In the genomic region with DNA sequence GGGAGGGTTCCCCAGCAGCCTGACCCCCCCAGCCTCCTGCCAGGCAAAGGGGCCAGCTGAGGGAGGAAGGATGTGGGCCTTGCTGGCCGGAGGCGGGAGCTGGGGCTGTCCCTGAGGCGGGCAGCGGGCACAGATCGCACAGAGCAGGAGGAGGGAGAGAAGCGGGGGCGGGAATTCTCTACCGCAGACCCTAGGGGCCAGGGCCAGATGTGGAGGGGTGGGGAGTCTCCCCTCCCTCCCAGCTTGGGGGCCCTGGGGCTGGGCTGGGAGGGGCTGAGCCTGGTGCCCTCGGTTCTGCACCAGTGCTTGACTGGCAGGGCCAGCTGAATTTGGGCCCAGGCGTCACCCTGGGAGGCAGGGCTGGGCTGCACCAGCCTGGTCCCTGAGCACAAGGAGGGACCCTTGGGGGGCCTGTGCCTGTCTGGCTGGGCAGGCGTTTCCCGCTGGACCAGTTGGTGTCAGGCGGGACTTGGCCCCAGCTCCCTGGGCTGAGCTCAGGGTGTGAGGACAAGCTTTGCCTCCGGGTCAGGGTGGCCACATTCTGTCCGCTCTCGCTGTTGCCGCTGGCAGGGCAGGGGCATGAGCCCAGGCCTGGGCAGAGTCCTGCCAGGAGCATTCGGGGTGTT, we compare ENCODE assay signal across 8 mouse cellular contexts. TPM values are rescaled to one million over a fixed set of nuclear protein-coding genes. Genes with fewer than 3 reads are reported as not detected.
DNase-seq lines count a peak whose midpoint lies in the region; ATAC-seq and TF ChIP-seq lines count a peak whose summit lies in the region.

No protein-coding gene starts in this region.

- no peak for TF ChIP-seq CTCF in cortical plate, adult 2 months (IDR thresholded peaks at IDR 0.05; ENCODE audit: extremely low read depth, insufficient read depth, low read length)
- TF ChIP-seq CTCF in liver, embryonic 14.5 days (IDR thresholded peaks at IDR 0.05; ENCODE audit: low read depth): no peak

- peak; percentile 67 for DNase-seq in ovary, postnatal 36 days (ENCODE audit: low spot score)
- DNase-seq in ovary, postnatal 10 days (ENCODE audit: low spot score): no peak
- DNase-seq in heart, adult 8-10 months (ENCODE audit: low spot score): peak; percentile 68
- peak; percentile 78 for DNase-seq in kidney, adult 18-20 months
- no peak for DNase-seq in liver, embryonic 14.5 days (ENCODE audit: low read depth in 3 of 3, low spot score in 3 of 3)
- peak; percentile 74 for DNase-seq in urinary bladder, postnatal 14 days (ENCODE audit: low spot score)

- H3K4me2 ChIP-seq in liver, embryonic 14.5 days (ENCODE audit: low read depth): peak overlapping the region; percentile 88
- peak overlapping the region; percentile 96 for H3K4me2 ChIP-seq in neural tube, embryonic 15.5 days

- TF ChIP-seq POLR2A in cortical plate, adult 2 months (IDR thresholded peaks at IDR 0.05; ENCODE audit: extremely low read depth, insufficient read depth, low read length): no peak

- H3K4me1 ChIP-seq in cortical plate, adult 2 months (ENCODE audit: control insufficient read depth, insufficient read depth, low read length): peaks cover 16% of the 10 kb centered on the region
- H3K4me1 ChIP-seq in liver, embryonic 14.5 days (replicated peaks; ENCODE audit: control insufficient read depth in 2 of 2, insufficient read depth in 2 of 2, low read length in 1 of 2): peaks cover 0 to 11% of the 10 kb centered on the region in 2 experiments; a peak in 2 of 4 replicates
- H3K4me1 ChIP-seq in neural tube, embryonic 15.5 days: peaks cover 65% of the 10 kb centered on the region

- no peak for ATAC-seq in liver, embryonic 14.5 days (ENCODE audit: insufficient read depth)
- ATAC-seq in neural tube, embryonic 15.5 days (ENCODE audit: low FRiP score): peak; percentile 18; the same call in 1 of the 2 replicates

- 10% methylated on average over 17 of the region's 18 CpGs for WGBS in liver, embryonic 14.5 days (ENCODE audit: insufficient replicate concordance)
- WGBS in neural tube, embryonic 15.5 days: 3% methylated on average over 17 of the region's 18 CpGs

- H3K27ac ChIP-seq in cortical plate, adult 2 months (ENCODE audit: insufficient read depth, low read length): peak overlapping the region; percentile 76
- H3K27ac ChIP-seq in liver, embryonic 14.5 days: no peak overlapping the region
- H3K27ac ChIP-seq in neural tube, embryonic 15.5 days (replicated peaks): peak overlapping the region; percentile 97

- H3K9ac ChIP-seq in liver, embryonic 14.5 days (replicated peaks): no peak overlapping the region
- H3K9ac ChIP-seq in neural tube, embryonic 15.5 days (replicated peaks): peak overlapping the region; percentile 95

- peak overlapping the region; percentile 82 for H3K4me3 ChIP-seq in cortical plate, adult 2 months (ENCODE audit: insufficient read depth, low read length)
- peak overlapping the region; percentile 53 to 72; a peak in 3 of 4 replicates for H3K4me3 ChIP-seq in liver, embryonic 14.5 days (ENCODE audit: insufficient read depth in 1 of 2, low read depth in 2 of 2, low read length in 2 of 2)
- peak overlapping the region; percentile 74 for H3K4me3 ChIP-seq in neural tube, embryonic 15.5 days (replicated peaks)

- peaks cover 42% of the 10 kb centered on the region for H3K27me3 ChIP-seq in liver, embryonic 14.5 days (ENCODE audit: control insufficient read depth, insufficient read depth, low read length)
- H3K27me3 ChIP-seq in neural tube, embryonic 15.5 days (replicated peaks): peaks cover 12% of the 10 kb centered on the region; the same call in 1 of the 2 replicates

- no peaks in the 10 kb centered on the region for H3K36me3 ChIP-seq in liver, embryonic 14.5 days (replicated peaks; ENCODE audit: control insufficient read depth, insufficient read depth, low read depth)
- H3K36me3 ChIP-seq in neural tube, embryonic 15.5 days: no peaks in the 10 kb centered on the region

- TF ChIP-seq EP300 in liver, embryonic 14.5 days (IDR thresholded peaks at IDR 0.05; ENCODE audit: low read depth): no peak

- no peaks in the 10 kb centered on the region for H3K9me3 ChIP-seq in liver, embryonic 14.5 days (ENCODE audit: control insufficient read depth, low read length)
- no peaks in the 10 kb centered on the region for H3K9me3 ChIP-seq in neural tube, embryonic 15.5 days (replicated peaks)

RNA-seq across cellular contexts. Expression of a gene that starts 2.3 kb away (rescaled TPM):
- polyA plus RNA-seq in cortical plate, adult 2 months (2012; rRNA removed): 23.8 and 26.4 TPM in 2 replicates
- 10 to 100 TPM; 37.5 to 52.5 (median 45.0) TPM for total RNA-seq in heart, adult 8-10 months (2022)
- 1.3 and 1.7 TPM in 2 replicates for polyA plus RNA-seq in liver, embryonic 14.5 days (2012; rRNA removed)
- 0.53 and 0.75 TPM in 2 replicates for polyA plus RNA-seq in liver, embryonic 14.5 days (2014; fragmentation: Nextera tagmentation; extraction: Ambion mirVana)
- 11.0 TPM in 2 replicates for polyA plus RNA-seq in neural tube, embryonic 15.5 days (2015; fragmentation: Nextera tagmentation; extraction: Ambion mirVana)

RNA-seq across cellular contexts. Expression of a gene that starts 39.5 kb away (rescaled TPM):
- polyA plus RNA-seq in cortical plate, adult 2 months (2012; rRNA removed): 0.11 and 0.15 TPM in 2 replicates
- total RNA-seq in heart, adult 8-10 months (2022): 1 to 10 TPM in 1 of 4 experiments, under 1 TPM in 3; 0.14 to 2.5 (median 0.49) TPM
- polyA plus RNA-seq in liver, embryonic 14.5 days (2012; rRNA removed): 0.79 and 1.0 TPM in 2 replicates
- 0.57 and 0.75 TPM in 2 replicates for polyA plus RNA-seq in liver, embryonic 14.5 days (2014; fragmentation: Nextera tagmentation; extraction: Ambion mirVana)
- 0.23 and 0.91 TPM in 2 replicates for polyA plus RNA-seq in neural tube, embryonic 15.5 days (2015; fragmentation: Nextera tagmentation; extraction: Ambion mirVana)

Comparison
In these comparisons a context has a peak if more than half of its experiments do, and no peak if none do; other contexts are left out.
1. DNase-seq: peak in ovary, postnatal 36 days (single experiment), heart, adult 8-10 months (single experiment), kidney, adult 18-20 months (single experiment) and urinary bladder, postnatal 14 days (single experiment); none in ovary, postnatal 10 days (single experiment) and liver, embryonic 14.5 days (0 of 3).
2. Peak in every context shown above with its lines, with median percentiles within 50 percentile points of each other: H3K4me3 ChIP-seq.